Mouse (Mus musculus) gastrocnemius, adult 18-20 months (tissue): ENCODE data around the gene Cdk14. TPM values are rescaled to one million over a fixed set of nuclear protein-coding genes. Genes with fewer than 3 reads are reported as not detected.

Experiments
- DNase-seq: peaks from one replicate; pipeline ENCODE4 v3.0.0; 2021; ENCODE audit warnings: low spot score
- total RNA-seq, 2 experiments: library from RNA; stranded (reverse); gene quantifications; 2 replicates each; pipeline ENCODE4 v1.2.3; 2021

Gene Cdk14
- total RNA-seq, 2 experiments from 2014 or later: 2.8 to 2.9 TPM

DNA sequence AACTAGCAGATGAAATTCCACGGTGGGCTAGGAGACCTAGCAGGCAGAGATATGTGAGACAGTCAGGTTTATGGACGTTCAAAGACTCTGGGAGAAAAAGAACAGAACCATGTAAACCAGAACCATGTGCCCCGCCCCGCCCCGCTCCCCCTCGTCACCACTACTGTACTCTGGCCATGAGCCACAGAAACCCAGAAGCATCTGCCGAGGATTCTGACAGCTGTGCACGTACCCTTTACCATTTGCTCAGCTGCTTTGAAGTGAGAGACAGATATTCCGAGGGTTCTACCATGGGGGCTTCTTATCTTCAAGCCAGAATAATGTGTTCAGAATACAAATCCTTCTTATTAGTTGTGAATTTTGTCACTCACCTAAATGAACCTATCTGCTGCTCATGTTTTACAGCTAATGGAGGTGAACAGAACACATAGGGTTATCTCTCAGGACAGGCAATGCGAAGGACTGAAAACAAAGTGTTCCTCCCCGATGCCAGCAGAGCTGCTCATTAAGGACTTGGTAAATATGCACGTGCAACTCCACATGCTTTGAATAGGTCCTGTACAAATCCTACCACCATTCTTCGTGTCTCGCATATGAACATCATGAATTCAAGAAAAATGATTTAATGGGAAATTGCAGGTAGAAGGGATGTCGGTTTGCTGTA lies 412.5 kb downstream of the Cdk14 start:
- no peak for DNase-seq

DNA sequence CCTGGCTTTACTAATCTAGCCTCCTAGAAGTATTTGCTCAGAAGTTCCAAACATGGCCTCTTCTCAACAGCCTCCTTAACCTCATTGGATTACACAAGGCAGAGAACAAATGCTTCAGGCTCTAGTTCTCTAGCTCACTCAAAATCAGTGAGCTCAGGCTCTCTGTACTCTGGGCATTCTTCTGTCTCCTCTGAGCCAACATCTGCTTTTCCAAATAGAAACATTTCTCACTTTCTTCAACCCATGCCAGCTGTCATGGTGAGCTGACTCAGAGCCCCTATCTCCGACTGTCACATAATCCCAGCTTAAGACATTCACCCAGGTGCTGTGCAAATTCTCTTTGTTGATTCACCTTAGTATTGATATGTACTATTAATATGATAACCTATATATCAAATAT lies 414.5 kb downstream of the Cdk14 start:
- no peak for DNase-seq

DNA sequence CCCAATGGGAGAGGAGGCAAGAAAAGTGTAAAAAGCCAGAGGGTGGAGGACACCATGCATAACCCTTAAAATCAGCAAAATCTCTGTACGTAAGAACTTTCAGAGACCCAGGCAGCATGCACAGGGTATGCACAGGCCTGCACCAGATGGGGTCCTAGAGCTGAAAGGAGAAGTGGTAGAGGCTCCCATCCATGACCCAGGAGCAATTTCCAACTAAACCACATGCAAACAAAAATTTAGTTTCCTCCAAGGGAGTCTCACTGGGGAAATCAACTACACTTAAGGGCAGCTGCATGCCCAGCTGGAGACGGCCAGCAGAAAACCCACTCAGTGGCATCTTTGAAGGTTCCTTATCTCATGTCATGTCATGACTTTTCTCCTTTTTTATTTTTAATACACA lies 415.4 kb downstream of the Cdk14 start:
- no peak for DNase-seq

DNA sequence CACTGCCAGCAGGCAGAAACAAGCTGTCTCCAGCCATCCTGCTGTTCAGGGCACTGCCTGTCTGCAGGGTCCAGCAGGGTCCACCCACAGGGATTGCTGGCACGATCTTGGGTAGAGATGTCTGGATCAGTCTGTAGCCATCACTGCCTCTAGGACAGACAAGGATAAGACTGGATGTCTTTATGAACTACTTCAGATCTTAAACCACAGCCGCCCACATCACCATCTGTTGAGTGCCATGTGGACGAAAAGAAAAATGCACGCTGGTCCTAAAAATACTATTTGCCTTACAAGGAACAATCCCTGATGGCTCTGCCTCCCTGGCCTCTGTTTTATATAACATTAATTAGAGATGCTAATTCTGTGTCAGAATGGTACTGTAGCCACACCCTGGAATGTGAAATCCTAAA lies 426.9 kb downstream of the Cdk14 start:
- peak; percentile 3 for DNase-seq

DNA sequence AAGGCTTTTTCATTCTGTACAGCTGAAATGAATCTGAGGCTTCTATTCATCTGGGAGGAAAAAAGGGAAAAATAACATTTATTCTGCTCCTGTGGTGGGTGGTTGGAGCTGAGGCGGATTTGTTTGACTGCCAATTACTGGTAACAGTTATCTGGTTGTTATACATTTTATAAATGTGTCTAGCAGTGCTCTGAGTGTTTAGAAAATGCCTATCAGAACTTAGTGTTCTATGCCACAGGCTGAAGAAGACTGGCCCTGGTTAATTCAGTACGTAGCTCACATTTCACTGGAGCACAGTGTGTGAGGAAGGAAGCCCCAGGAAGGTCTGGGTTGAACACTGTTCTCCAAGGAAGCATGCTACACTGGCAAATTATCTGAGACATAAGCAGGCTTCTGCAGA lies 429.1 kb downstream of the Cdk14 start:
- DNase-seq: no peak

DNA sequence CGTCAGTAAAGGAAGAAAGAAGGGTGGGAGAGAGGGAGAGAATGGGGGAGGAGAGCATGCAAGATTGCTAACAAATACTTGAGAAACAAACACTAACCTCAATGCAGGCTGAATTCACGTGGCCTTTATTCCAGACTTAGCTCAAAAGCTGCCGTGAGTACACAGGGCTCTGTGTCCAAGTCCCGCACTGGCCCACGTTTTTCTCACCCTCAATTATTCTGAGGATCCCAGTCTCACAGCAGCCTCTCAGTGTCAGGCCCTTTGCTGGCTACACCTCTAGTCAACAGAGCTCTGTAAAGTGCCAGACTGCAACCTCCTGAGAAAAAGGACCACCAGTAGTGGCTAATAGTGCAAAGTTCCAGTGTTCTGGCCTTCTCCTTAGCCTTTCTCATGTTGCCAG lies 429.9 kb downstream of the Cdk14 start:
- no peak for DNase-seq

DNA sequence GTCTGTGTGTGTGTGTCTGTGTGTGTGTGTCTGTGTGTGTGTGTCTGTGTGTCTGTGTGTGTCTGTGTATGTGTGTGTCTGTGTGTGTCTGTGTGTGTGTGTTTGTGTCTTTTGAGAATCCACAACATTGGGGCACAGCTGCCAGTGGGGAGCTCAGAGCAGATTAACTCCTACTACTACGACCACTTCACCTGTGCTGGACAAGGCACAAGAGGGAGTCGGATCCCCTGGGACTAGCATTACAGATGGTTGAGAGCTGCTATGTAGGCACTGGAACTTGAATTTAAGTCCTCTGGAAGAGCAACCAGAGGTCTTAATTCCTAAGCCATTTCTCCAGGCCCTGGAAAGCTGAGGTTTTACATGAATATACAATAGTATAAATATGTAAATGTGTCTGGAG lies 433.9 kb downstream of the Cdk14 start:
- DNase-seq: no peak

DNA sequence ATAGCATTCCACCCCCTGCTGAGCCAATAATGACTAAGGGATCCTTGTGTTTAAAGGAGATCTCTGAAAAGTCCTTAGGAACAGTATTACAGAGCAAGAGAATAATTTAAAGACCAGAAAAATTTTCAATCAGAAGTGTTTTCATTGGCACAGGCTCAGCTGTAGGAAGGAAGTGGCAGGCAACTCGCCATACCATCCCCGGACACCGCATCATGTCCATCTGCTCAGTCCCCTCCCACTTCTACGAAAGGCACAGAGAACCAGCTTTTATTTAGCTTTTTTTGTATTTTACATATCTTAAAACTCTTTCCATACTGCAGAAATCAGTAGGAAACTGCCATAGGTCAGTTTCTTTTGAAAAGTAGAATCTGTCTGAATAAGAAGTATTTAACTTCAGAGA lies 440.6 kb downstream of the Cdk14 start:
- DNase-seq: no peak

DNA sequence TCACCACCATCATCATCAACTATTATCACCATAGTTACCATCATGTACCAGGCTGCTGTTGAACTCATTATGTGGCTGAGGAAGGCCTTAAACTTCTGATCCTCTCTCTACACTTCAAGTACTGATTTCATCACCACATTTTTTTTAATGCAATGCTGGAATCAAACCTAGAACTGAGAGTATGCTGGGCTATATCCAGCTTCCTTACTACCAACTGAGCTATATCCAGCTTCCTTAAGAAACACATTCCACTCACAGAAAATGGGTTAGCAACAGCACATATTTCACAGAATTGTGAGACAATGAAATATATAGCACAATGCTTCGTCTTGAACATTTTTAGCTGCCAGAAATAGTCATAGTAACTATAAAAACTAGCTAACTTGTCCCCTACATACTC lies 446.7 kb downstream of the Cdk14 start:
- DNase-seq: no peak

DNA sequence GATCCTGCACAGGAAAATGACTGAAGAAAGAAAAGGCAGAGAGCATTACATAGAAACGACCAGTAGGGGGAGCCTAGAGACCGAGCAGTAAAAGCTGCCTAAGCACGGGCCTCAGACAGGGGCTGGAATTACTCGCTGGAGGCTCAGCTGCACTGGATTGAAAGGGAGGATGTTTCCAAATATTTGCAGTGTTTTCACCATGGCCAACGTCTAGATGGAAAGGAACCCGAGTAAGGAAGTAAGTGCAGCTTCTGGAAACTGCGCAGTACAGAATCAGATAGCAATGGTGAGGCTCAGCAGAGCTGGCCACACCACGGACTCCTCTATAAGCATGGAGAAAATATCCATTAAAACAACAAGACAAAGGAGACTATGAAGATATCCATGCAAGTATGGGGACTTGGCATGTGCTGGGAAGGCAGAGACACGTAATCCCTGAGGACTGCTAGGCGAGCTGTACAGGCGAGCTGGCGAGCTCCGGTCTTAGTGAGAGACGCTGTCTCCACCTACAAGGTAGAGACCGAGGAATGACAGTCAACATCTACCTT lies 458.0 kb downstream of the Cdk14 start:
- peak; percentile 57 for DNase-seq

DNA sequence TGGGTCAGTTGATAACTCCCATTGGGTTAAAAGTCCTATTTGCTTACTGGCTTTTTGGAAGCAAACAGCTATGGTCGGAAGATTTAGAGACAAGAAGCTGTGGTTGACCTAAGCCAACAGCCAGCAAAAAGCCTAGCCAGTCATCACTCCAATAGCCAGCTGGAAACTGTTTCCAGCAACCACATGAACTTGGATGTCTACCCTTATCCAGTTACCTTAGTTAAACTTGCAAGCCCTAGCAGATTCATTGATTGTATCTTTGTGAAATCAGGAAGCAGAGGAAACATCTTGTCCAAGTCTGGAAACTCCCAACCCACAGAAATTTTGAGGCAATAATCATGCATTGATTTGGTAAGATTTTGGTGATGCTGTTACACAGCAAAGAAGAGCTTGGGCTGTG lies 458.5 kb downstream of the Cdk14 start:
- no peak for DNase-seq

DNA sequence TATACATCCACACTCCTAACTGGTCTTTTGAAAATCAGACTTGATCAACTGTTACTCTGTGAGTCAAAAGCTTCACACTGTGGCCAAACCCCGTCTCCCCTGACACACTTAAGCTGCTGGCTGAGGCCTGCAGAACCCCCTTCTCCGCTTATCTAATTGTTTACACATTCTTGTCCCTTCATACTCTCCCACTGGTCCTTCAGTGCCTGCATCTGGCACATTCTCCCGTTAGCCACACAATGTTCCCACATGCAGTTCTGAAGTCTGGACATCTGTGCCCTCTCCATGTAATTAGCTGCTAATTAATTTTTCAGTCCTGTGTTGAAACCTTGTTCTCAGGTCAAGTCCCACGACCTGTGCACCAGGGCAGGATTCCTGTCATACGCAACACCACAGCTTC lies 460.7 kb downstream of the Cdk14 start:
- DNase-seq: no peak

DNA sequence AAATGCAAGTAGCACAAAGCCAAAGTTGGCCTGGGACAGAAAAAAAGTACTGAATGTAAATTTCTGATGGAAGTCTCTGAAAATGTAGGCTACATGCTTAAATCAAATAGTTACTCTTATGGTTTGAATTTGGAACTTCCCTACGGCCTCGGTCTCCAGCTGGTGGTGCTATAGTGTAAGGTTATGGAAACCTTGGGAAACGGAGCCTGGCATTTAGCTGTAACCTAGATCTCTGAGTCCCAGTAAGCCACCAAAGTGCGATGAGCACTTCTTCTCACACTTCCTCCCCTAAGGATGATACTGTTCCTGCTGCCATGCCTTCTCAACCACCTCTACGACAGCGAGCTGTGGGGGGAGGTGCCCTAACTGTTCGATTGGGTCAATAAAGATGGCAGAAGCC lies 464.1 kb downstream of the Cdk14 start:
- no peak for DNase-seq

DNA sequence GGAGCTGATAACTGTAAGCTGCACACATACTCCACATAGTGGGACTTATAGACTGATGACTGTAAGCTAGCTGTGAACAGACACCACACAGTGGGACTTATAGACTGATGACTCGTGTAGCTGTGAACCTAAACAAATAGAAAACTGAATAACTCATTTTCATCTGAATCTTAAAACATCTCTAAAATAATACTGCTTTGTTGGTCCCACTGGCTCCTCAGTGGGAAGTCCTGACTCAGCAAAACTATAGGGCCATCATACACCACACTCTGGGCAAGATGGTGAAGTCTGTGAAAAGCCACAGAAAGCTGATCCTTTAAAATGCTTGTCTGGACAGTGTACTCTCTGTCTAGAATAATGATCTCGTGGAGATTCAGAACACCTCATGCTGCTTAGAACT lies 464.7 kb downstream of the Cdk14 start:
- no peak for DNase-seq

DNA sequence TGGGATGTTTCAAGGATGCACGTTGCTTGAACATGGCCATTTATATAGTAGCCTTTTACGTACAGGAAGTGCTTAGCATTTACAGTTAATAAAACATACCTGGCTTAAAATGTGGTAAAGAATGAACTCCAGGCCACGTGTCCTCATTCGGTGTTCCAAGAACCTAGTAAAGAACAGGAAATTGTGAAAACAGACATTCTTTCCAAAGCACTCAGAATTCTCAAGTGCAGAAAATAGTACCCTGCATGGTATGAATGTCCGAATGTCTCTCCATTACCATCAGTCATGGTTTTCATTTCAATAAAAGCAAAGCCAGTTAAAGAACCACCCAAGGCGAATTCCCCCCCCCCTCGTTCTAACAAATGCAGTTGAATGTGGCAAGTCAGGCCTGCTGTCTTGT lies 470.7 kb downstream of the Cdk14 start:
- no peak for DNase-seq

DNA sequence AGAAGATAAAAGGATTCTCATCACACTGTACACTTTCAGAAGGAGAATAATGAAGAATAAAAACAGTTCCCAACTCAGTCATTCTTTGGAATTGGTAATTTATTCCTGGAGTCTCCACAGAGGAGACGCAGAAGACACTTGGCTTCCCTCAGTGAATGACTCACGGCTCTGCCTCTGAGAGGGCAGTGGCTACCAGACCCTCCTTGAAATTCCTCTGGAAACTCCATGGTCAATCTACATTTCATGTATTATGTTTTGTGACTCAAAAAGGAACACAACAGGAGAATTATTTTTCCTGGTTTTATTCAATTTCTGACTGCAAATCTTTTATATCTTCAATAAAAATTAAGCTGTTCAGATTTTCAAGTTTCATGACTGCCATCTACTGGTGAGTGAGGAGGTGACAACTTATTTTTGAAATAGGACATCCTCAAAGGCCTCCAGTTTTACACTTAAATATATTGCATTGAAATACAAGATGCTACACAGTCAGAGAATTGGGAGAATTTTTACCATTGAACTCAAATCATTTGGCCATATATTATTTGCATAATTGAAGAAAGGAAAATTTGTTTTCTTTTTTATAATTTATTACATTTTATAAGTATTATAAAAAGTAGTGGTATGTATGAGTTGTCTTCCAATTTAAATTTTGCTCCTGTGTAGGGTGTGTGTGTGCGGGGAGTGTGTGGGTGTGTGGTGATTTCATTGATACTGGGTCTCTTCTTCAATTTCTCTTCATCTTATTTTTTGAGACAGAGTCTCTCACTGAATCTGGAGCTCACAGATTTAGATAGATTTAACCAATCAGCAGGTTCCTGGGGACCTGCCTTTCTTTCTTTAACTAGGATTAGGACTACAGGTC lies 471.8 kb downstream of the Cdk14 start:
- peak; percentile 21 for DNase-seq

DNA sequence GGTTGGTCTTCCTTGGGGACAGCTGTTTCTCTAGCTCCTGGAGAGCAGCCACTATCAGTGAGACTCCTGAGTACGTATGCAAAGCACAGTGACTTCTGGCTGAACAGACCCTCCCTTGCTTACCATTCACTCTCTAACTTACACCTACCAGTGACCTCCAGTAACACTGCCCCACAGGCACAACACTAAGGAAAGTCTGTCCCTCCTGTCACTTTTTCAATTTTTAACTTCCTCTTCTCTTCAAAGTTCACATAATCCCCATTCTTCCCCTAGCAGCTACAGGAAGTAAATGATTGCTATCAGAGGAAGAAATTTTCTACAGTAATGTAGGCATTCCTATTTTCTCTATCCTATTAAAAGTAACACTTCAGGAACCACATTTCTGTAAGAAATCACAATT lies 485.0 kb downstream of the Cdk14 start:
- DNase-seq: no peak

DNA sequence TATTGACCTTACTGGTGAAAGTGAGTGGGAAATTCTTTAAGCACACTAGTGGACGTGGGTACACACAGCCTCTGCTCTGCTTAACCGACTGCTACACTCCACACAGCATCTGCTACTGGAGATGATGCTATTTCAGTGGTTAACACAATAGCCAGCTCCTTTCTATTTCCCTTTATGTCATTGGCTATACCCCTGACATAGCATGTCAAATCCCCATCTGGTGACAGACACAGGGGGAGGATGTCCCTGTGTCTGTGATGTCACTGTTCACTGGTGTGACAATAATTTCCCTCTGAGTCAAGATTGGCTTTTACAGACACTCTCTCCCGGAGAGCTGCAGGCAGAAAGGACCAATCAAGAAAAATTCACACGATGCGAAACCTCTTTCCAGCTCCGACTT lies 485.6 kb downstream of the Cdk14 start:
- no peak for DNase-seq

DNA sequence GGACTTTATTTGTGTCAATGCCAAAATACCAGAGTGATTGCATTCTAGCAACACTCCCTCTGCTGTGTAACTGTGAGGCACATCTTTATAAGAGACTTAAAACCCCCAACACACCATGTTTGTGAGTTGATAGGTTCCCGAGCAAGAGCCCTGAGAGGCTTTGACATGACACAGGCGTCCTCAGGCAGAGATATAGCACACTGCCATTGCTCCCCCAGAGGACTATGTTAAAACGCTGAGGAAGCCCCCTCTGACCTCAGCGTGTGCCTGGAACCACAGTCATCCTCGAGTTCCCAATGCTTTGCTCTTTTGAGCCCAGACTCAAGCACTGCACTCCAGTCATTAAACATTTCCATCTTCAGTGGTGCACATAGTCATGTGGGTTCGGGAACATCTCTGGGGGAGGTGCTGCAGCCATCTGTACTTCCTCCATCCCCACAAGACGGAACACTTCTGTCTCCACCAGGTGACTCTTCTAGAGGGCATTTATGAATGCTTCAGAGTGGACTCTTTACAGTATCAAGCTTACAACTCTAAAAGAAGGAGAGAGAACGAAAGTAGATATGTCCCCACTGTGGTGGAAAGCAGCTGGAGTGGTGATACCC lies 488.5 kb downstream of the Cdk14 start:
- no peak for DNase-seq

DNA sequence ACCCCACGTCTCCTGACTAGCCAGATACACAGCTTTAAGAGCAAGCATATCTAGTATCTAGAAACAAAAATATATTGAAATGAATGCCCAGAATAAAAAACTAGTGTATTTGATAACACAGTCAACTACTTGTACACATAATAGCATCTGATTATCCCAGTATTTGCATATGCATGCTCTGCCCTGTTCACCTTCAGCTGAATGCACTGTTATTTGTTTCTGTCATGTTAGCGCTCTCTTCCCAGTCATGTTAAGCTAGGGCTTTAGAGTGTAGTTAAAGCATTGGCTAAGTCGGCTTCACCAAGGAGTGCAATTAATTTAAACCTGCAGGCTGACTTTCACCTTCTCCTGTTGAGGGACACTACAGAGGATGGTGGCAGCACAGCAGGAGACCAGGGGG lies 490.5 kb downstream of the Cdk14 start:
- DNase-seq: no peak

DNA sequence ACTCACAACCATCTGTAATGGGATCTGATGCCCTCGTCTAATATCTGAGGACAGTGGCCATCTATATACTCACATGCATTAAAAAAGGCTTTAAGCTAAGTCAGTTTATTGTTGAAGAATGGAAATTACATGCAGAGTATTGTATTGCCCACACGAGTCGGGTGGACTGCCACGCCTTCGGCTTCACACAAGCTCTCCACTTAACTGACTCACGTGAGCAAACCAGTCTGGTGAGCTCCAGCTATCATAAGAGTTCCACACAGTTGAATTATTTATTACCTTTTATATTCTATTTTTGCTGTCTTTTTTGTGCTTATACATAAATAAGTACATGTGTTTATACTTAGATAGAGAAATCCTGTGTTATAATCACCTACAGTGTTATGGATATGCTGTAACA lies 495.2 kb downstream of the Cdk14 start:
- DNase-seq: no peak

DNA sequence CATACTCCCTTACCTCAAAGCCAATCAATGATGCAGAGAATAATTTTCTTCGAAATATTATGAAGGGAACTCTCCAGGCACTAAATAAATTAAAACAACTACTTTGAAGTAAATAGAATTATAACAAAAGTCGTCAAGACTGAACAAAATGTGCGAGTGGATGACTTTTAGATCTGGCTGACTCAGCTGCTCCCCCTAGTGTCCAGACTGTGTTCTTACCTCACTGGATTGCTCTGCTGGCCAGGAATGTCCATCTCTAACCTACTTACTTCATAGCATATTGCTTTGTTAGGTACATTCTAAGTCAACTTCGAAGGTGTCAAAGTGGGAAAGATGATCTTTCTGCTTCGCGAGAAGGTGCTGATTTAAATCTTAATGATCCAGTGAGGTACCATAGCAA lies 501.7 kb downstream of the Cdk14 start:
- DNase-seq: peak; percentile 45

DNA sequence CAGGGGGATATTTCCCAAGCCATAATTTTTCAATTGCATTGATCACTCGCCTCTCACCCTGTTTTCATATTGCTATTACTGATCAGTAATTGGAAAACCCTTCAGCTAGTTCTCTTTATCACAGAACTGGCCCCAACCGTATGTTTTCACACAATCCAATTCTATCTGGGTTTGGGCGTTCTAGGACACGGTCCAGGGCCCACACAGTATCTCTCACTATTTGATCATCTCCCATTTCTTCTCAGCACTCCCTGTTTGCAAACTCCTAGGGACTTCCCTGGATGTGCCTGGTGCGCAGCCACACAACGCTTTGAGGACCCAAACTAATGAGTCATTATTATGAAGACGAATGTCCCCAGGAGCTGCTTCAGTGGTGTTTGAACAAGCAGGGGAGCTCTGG lies 502.4 kb downstream of the Cdk14 start:
- no peak for DNase-seq
